Mouse (Mus musculus) hindbrain, embryonic 14.5 days (tissue): ENCODE measurements at regions not wholly inside any gene's neighbourhood (a gene's known extent, or its start where the extent isn't known, plus 50 kb on each side); places are given as distances from the start of the nearest gene placed in this dataset.

Experiments used
- ATAC-seq: fragments of 200-750 bp; cut with Nextera tagmentation; 2 replicates; pipeline ENCODE4 v1.8.0; 2017; ENCODE audit warnings: moderate number of reproducible peaks, mild to moderate bottlenecking, moderate TSS enrichment, moderate library complexity; ENCODE audit not compliant: low FRiP score
- DNase-seq: peaks from one replicate; pipeline ENCODE4 v3.0.0-alpha.2; 2015; ENCODE audit warnings: low spot score
- H3K27ac ChIP-seq: fragments of 300-500 bp; sonication (generic); 2 replicates; pipeline ENCODE4 v1.5.1; 2014; ENCODE audit warnings: mild to moderate bottlenecking, moderate library complexity
- H3K27me3 ChIP-seq: fragments of 300-500 bp; sonication (generic); 2 replicates; pipeline ENCODE4 v1.6.1; 2014; ENCODE audit warnings: mild to moderate bottlenecking, low read length, mixed read lengths; ENCODE audit not compliant: control insufficient read depth, insufficient read depth
- H3K36me3 ChIP-seq: fragments of 300-500 bp; sonication (generic); replicated peaks from 2 replicates; pipeline ENCODE4 v1.6.1; 2014; ENCODE audit not compliant: control insufficient read depth, insufficient read depth
- H3K4me1 ChIP-seq: fragments of 300-500 bp; sonication (generic); replicated peaks from 2 replicates; pipeline ENCODE4 v1.6.1; 2014; ENCODE audit warnings: antibody characterized with exemption, low read length, mixed read lengths; ENCODE audit not compliant: control insufficient read depth, insufficient read depth
- H3K4me2 ChIP-seq: fragments of 300-500 bp; sonication (generic); replicated peaks from 2 replicates; pipeline ENCODE4 v1.6.1; 2014; ENCODE audit warnings: mild to moderate bottlenecking, moderate library complexity
- H3K4me3 ChIP-seq: fragments of 300-500 bp; sonication (generic); replicated peaks from 2 replicates; pipeline ENCODE4 v1.5.1; 2014; ENCODE audit warnings: mild to moderate bottlenecking, low read length
- H3K9ac ChIP-seq: fragments of 300-500 bp; sonication (generic); 2 replicates; pipeline ENCODE4 v1.6.1; 2014
- H3K9me3 ChIP-seq: fragments of 300-500 bp; sonication (generic); 2 replicates; pipeline ENCODE4 v1.6.1; 2016; ENCODE audit warnings: low read length; ENCODE audit not compliant: control insufficient read depth
- WGBS: fragments of 180-500 bp; shearing (Covaris S2); extraction: QIAGEN DNeasy Blood & Tissue Kit; methylation state at CpG from one replicate; pipeline ENCODE4 v1.1.7; 2014; 5-methylcytosine and 5-hydroxymethylcytosine counted together

DNA sequence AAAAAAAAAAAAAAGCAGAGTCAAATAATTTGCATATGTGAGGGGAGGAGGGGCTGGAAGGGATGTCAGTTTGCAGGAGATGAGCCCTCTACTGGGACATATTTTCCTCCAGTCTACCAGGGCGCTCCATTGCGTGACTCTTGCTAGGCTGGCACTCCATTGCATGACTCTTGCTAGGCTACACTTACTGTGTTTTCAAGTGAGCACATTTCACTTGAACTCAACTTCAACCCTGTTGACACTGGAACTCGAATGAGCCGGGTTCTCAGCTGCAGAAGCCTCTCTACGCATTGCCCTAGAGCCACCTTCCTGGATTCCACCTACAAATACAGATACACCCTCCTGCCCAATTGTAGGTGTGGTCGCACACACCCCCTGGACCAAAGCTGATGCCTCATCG lies 131.5 kb upstream of the 3110018I06Rik start:
- H3K27ac ChIP-seq, result no peak overlapping the region
- no peak overlapping the region for H3K4me3 ChIP-seq
- DNase-seq (no peak), ATAC-seq (no peak)
- 88% methylated on average over 7 of the region's 7 CpGs for WGBS
- no peaks in the 10 kb centered on the region for H3K27me3 ChIP-seq
- H3K4me1 ChIP-seq, result peaks cover 3% of the 10 kb centered on the region; the same call in 1 of the 2 replicates
- no peaks in the 10 kb centered on the region for H3K36me3 ChIP-seq
- no peak overlapping the region for H3K9ac ChIP-seq
- H3K9me3 ChIP-seq, result no peaks in the 10 kb centered on the region
- no peak overlapping the region for H3K4me2 ChIP-seq

DNA sequence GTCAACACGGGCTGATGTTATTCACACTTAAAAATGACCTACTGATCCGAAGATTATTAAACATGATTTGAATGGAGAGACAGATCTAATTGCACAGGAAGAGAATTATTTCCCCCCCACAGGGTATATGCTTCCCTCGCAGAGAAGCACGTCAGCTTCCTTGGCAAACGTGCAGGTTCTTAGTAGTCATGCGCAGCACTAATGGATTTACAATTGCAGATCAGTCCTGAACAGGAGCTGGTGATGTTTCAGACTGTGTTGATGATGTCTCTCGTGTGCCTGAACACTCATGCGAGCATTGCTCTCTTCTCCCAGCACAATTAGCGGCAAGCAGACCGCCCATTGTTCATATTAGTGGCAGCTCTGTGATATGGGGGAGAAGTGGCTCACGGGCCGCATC lies 127.9 kb upstream of the 3110018I06Rik start:
- H3K4me3 ChIP-seq, result no peak overlapping the region
- H3K27ac ChIP-seq, result no peak overlapping the region
- peak; percentile 64 for ATAC-seq
- H3K4me2 ChIP-seq, result no peak overlapping the region
- 53% methylated on average over 12 of the region's 12 CpGs for WGBS
- no peak overlapping the region for H3K9ac ChIP-seq
- no peaks in the 10 kb centered on the region for H3K27me3 ChIP-seq
- DNase-seq, result peak; percentile 50
- peaks cover 3% of the 10 kb centered on the region; the same call in 1 of the 2 replicates for H3K4me1 ChIP-seq
- no peaks in the 10 kb centered on the region for H3K9me3 ChIP-seq
- H3K36me3 ChIP-seq, result no peaks in the 10 kb centered on the region

DNA sequence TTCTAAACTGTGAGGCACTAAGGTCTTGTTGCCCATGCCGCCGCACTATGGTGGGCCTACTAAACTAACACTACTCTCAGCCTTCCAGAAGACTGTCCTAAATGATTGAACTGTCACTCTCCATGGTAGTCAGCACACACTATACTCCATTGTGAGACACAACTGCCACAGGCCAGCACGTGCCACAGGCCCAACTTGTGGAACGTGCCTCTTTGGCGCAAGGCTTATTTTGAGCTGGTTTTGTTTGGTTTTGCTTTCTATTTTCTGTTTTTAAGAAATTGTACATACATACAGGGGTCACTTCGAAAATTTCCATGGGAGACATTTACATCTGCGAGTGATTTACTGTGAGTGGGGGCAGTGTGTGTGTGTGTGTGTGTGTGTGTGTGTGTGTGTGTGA lies 126.8 kb upstream of the 3110018I06Rik start:
- ATAC-seq (no peak), DNase-seq (no peak)
- 97% methylated on average over 7 of the region's 7 CpGs for WGBS
- Histone ChIP-seq H3K4me2 (no peak overlapping the region), H3K27ac (no peak overlapping the region), H3K9ac (no peak overlapping the region), H3K36me3 (no peaks in the 10 kb centered on the region), H3K27me3 (no peaks in the 10 kb centered on the region), H3K4me3 (no peak overlapping the region), H3K4me1 (peaks cover 3% of the 10 kb centered on the region; the same call in 1 of the 2 replicates), H3K9me3 (no peaks in the 10 kb centered on the region)

GRCm38 (mm10) chr12:107362120-107362519 lies 126.3 kb upstream of the 3110018I06Rik start:
- Histone ChIP-seq H3K27me3 (no peaks in the 10 kb centered on the region), H3K4me2 (no peak overlapping the region), H3K9ac (no peak overlapping the region), H3K4me1 (peaks cover 3% of the 10 kb centered on the region; the same call in 1 of the 2 replicates), H3K36me3 (no peaks in the 10 kb centered on the region), H3K27ac (no peak overlapping the region), H3K9me3 (no peaks in the 10 kb centered on the region), H3K4me3 (no peak overlapping the region)
- no peak for DNase-seq
- WGBS, result 87% methylated on average over 10 of the region's 10 CpGs
- ATAC-seq, result no peak

- Histone ChIP-seq H3K27me3 (no peaks in the 10 kb centered on the region), H3K27ac (no peak overlapping the region), H3K9me3 (no peaks in the 10 kb centered on the region), H3K9ac (no peak overlapping the region), H3K4me2 (no peak overlapping the region), H3K36me3 (no peaks in the 10 kb centered on the region), H3K4me1 (no peaks in the 10 kb centered on the region), H3K4me3 (no peak overlapping the region)
- DNase-seq (no peak), ATAC-seq (no peak)
- 82% methylated on average over 7 of the region's 7 CpGs for WGBS
Measured at GRCm38 (mm10) chr12:107372254-107372653, 116.2 kb upstream of the 3110018I06Rik start.

DNA sequence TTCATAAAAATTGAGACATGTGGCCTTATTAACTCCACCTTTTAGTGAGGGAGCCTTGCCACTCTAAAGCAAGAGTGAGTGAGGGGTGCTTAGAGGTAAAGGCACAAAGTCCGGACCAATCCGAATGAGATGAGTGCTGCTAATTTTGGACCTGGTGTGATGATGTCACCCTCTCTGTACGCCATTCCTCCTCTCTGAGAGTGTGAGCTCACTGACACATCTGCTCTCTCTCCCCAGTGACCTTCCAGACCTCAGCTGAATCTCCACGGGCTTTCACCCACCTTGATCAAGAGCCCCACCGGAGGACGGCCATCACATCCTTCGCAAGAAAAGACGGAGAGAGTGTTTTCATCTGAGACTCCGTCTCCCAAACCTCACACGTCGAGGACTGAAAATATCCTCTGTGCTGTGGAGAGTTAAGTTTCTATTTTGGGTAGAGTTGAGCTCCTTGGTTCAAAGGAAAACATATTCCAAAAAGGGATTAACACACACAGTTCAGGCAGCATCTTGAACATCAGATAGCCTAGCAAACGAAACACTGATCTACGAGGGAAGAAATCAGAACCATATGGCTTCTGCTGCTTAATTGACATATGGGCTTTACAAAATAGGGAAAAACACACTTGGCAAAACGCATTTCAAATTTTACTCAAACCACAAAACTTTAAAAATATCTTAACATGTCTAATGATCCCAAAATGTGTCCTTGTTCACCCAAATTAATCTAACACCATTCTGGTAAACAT lies 96.2 kb upstream of the 3110018I06Rik start:
- WGBS, result 87% methylated on average over 14 of the region's 14 CpGs
- ATAC-seq, result no peak
- DNase-seq, result no peak

GRCm38 (mm10) chr12:107394467-107394866 lies 94.0 kb upstream of the 3110018I06Rik start:
- no peak overlapping the region for H3K4me3 ChIP-seq
- H3K27ac ChIP-seq, result no peak overlapping the region
- H3K4me2 ChIP-seq, result no peak overlapping the region
- H3K9me3 ChIP-seq, result no peaks in the 10 kb centered on the region
- ATAC-seq, result no peak
- H3K9ac ChIP-seq, result no peak overlapping the region
- no peak for DNase-seq
- no peaks in the 10 kb centered on the region for H3K36me3 ChIP-seq
- H3K27me3 ChIP-seq, result no peaks in the 10 kb centered on the region
- 93% methylated on average over 1 of the region's 1 CpGs for WGBS
- no peaks in the 10 kb centered on the region for H3K4me1 ChIP-seq

More for the DNA sequence above, 96.2 kb upstream of the 3110018I06Rik start:
- Histone ChIP-seq H3K4me1 (no peaks in the 10 kb centered on the region), H3K36me3 (no peaks in the 10 kb centered on the region), H3K9ac (no peak overlapping the region), H3K4me3 (no peak overlapping the region), H3K4me2 (no peak overlapping the region), H3K9me3 (no peaks in the 10 kb centered on the region), H3K27ac (no peak overlapping the region), H3K27me3 (no peaks in the 10 kb centered on the region)

DNA sequence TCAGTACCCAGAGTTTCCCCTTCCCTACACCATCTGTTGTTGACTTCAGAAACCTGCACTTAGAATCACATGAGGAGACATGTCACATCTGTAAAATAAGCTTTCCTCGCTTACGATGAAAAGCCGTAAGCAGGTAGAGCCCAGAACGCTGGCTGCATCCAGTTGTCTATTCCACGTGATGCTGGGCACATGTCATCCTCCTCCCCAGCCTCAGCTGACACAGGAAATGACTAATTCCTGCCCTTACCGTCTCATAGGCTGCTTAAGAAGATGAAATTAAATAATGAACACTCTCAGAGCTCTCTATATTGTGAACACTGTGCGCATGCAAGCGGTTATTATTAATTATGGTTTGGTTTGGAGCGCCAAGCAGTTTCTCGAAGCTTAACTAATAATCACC lies 83.6 kb upstream of the 3110018I06Rik start:
- Histone ChIP-seq H3K9ac (no peak overlapping the region), H3K4me2 (no peak overlapping the region), H3K4me3 (no peak overlapping the region), H3K4me1 (no peaks in the 10 kb centered on the region), H3K27ac (no peak overlapping the region), H3K9me3 (no peaks in the 10 kb centered on the region), H3K27me3 (no peaks in the 10 kb centered on the region), H3K36me3 (no peaks in the 10 kb centered on the region)
- DNase-seq (no peak), ATAC-seq (no peak)
- 73% methylated on average over 10 of the region's 10 CpGs for WGBS

DNA sequence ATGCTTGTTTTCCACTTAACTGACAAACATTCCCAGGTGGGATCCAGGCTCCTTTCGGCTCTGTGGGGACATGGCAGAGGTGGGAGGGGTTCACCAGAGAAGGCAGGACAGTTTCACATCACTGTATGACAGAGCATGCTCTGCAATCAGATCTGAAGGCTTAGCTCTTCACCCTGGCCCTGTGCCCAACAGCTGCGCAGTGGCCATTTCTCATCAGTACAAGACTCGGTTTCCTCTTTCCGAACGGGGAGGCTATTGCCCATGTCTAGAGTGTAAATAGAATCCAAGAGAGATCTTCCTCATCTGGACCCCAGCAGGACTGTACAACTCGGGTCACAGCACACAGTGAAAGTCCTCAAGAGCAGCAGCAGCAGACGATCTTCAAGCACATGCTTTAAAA lies 64.5 kb upstream of the 3110018I06Rik start:
- Histone ChIP-seq H3K4me2 (no peak overlapping the region), H3K4me3 (no peak overlapping the region), H3K27ac (no peak overlapping the region), H3K27me3 (no peaks in the 10 kb centered on the region), H3K9me3 (no peaks in the 10 kb centered on the region), H3K36me3 (no peaks in the 10 kb centered on the region), H3K9ac (no peak overlapping the region), H3K4me1 (no peaks in the 10 kb centered on the region)
- ATAC-seq (no peak), DNase-seq (no peak)
- WGBS, result 82% methylated on average over 7 of the region's 7 CpGs

DNA sequence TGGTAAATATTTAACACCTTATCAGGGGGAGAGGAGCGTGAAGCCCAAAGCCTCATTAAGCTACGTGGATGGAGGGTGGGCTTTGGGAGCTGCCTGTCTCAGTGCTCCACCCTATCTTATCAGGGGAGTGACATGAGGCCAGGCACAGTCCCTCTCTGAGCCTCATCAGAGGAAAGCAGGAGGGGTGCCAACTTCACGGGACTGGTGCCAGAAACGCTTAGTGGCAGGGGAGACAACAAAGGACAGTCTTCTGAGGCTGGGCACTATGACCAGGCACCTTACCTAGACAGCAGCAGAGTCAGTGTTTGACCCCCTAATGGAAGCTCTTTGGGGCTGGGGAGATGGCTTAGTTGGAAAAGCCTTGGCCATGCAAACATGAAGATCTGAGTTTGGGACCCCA lies 49.9 kb upstream of the 3110018I06Rik start:
- Histone ChIP-seq H3K9me3 (no peaks in the 10 kb centered on the region), H3K4me2 (no peak overlapping the region), H3K4me1 (no peaks in the 10 kb centered on the region), H3K4me3 (no peak overlapping the region), H3K9ac (no peak overlapping the region), H3K27ac (no peak overlapping the region), H3K27me3 (no peaks in the 10 kb centered on the region), H3K36me3 (no peaks in the 10 kb centered on the region)
- no peak for DNase-seq
- no peak for ATAC-seq
- 54% methylated on average over 4 of the region's 4 CpGs for WGBS
